Mouse (Mus musculus): ENCODE results near the gene Mapk13.

DNA sequence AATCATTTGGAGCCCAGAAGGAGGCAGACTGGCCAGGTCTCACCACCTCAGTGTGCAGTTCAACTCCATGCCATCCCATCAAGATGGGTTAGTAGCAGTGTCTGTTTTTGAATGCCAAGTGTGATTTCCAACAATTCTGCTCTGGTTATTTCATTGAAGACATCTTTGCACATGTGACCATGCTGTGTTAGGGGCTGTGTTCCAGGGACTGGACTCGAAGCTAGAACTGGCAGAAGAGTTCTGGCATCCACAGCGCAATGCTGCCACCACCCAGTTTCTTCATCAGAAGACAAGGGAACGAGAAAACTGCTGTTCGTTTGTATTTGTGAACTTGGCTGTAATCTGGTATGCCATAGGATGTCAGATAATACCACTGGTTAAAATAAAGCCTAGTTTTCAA, 21.1 kb upstream of the Mapk13 start:
- TF ChIP-seq CTCF (IDR thresholded peaks at IDR 0.05; ENCODE audit: low read depth, low read length) (no peak), GATA1 (IDR thresholded peaks at IDR 0.05; ENCODE audit: borderline replicate concordance, low read length) (no peak), POLR2AphosphoS5 (IDR thresholded peaks at IDR 0.05; ENCODE audit: insufficient replicate concordance, low read depth, low read length) (no peak)
